Mouse (Mus musculus): ENCODE measurements around the gene Ntm. TPM values are rescaled to one million over a fixed set of nuclear protein-coding genes. Genes with fewer than 3 reads are reported as not detected.

The Ntm gene
- polyA plus RNA-seq, 1 experiment from 2014 or later: 39.6 TPM

- 70% methylated on average over 2 of the region's 2 CpGs for WGBS
- H3K9ac ChIP-seq: no peak overlapping the region
Measured at GRCm38 (mm10) chr9:29244006-29244405, 718.9 kb downstream of the Ntm start.

DNA sequence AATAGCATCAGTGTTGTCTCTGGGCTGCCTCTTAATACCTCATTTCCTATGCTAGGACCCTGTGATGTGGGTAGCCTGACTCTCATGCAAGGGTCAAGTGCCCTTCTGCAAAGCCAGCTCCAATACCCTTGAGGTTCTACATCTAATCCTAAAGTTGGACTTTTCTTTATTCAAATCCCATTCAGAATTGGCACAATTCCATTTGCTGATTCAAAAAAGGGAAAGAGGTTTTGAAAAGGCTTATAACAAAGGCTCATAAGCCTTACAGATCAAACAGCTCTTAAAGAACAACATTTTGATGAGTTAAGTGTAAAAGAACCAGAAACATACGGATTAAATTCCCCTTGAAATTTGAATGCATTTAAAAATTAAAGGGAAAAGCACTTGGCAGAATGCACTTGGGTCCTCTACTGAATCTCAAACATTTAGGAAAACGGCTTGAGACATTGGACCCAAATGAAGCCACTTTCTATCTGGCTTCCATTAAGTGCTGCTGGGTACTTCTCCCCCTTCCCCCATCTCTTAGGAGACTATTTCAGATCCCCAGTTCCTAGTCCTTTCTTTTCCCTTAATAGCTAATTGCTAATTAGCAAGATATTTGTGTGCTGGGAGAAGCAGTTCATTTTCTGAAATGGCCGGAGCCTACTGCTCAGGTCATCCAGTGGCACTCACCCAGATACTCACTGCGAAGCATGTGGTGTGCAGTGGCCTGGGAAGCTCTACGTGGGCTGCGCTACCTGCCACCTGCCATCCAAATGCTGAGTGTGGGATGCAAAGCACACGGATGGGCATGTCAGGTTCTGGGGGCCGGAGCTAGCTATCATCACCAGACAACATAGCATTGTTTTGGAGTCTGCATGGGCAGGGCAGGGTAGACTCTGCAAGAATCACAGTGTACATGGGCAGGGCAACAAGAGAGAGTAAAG is 720.2 kb downstream of the Ntm start:
- Histone ChIP-seq H3K4me3 (no peak overlapping the region), H3K27me3 (replicated peaks) (no peaks in the 10 kb centered on the region), H3K27ac (replicated peaks) (no peak overlapping the region), H3K36me3 (no peaks in the 10 kb centered on the region), H3K9me3 (no peaks in the 10 kb centered on the region), H3K4me1 (peaks cover 16% of the 10 kb centered on the region), H3K9ac (no peak overlapping the region), H3K4me2 (no peak overlapping the region)
- 78% methylated on average over 8 of the region's 8 CpGs for WGBS
- ATAC-seq (ENCODE audit: extremely low read depth, insufficient number of reproducible peaks, low FRiP score, low TSS enrichment): no peak

More at GRCm38 (mm10) chr9:29244006-29244405, 718.9 kb downstream of the Ntm start:
- Histone ChIP-seq H3K9me3 (no peaks in the 10 kb centered on the region), H3K4me3 (no peak overlapping the region), H3K27ac (replicated peaks) (no peak overlapping the region), H3K36me3 (no peaks in the 10 kb centered on the region), H3K27me3 (replicated peaks) (no peaks in the 10 kb centered on the region), H3K4me1 (peaks cover 20% of the 10 kb centered on the region), H3K4me2 (no peak overlapping the region)
- ATAC-seq (ENCODE audit: extremely low read depth, insufficient number of reproducible peaks, low FRiP score, low TSS enrichment): no peak

GRCm38 (mm10) chr9:29240797-29241196 is 722.1 kb downstream of the Ntm start:
- Histone ChIP-seq H3K9me3 (no peaks in the 10 kb centered on the region), H3K27ac (replicated peaks) (no peak overlapping the region), H3K27me3 (replicated peaks) (no peaks in the 10 kb centered on the region), H3K4me2 (no peak overlapping the region), H3K4me3 (no peak overlapping the region), H3K4me1 (0 out of 2 replicates have a peak, but pooled peaks cover 6% of the 10 kb centered on the region), H3K9ac (no peak overlapping the region), H3K36me3 (no peaks in the 10 kb centered on the region)
- WGBS: 81% methylated on average over 2 of the region's 2 CpGs
- ATAC-seq (ENCODE audit: extremely low read depth, insufficient number of reproducible peaks, low FRiP score, low TSS enrichment): no peak

GRCm38 (mm10) chr9:29238973-29239372 is 724.0 kb downstream of the Ntm start:
- Histone ChIP-seq H3K4me2 (no peak overlapping the region), H3K27ac (replicated peaks) (no peak overlapping the region), H3K9me3 (no peaks in the 10 kb centered on the region), H3K27me3 (replicated peaks) (no peaks in the 10 kb centered on the region), H3K36me3 (no peaks in the 10 kb centered on the region), H3K4me3 (no peak overlapping the region), H3K9ac (no peak overlapping the region), H3K4me1 (0 out of 2 replicates have a peak, but pooled peaks cover 6% of the 10 kb centered on the region)
- 77% methylated on average over 3 of the region's 3 CpGs for WGBS
- ATAC-seq (ENCODE audit: extremely low read depth, insufficient number of reproducible peaks, low FRiP score, low TSS enrichment): no peak

GRCm38 (mm10) chr9:29236752-29237151 is 726.2 kb downstream of the Ntm start:
- Histone ChIP-seq H3K4me2 (no peak overlapping the region), H3K4me1 (peaks cover 24% of the 10 kb centered on the region; the same call in 1 of the 2 replicates), H3K9ac (no peak overlapping the region), H3K27ac (replicated peaks) (no peak overlapping the region), H3K9me3 (no peaks in the 10 kb centered on the region), H3K36me3 (no peaks in the 10 kb centered on the region), H3K27me3 (replicated peaks) (no peaks in the 10 kb centered on the region), H3K4me3 (no peak overlapping the region)
- ATAC-seq (ENCODE audit: extremely low read depth, insufficient number of reproducible peaks, low FRiP score, low TSS enrichment): no peak
- 86% methylated on average over 3 of the region's 3 CpGs for WGBS

DNA sequence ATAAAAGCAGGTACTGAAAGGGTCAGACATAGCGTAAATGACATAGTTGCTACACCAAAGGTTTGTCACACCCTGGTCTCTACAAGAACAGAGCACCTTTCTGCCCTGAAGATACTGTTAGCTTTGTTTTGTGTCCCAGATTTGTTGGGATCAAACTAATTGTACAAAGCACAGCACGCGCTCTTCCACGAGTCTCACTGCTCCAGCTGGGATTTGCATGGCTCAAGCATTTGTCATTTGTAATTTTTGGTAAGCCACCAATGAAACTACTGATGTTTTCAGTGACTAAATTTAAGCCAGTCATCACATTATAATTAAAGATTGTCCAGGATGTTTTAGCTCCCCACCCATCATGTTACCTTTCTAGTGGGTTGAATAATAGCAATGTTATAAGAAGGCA is 735.2 kb downstream of the Ntm start:
- H3K27me3 ChIP-seq (replicated peaks): no peaks in the 10 kb centered on the region
- H3K4me3 ChIP-seq: no peak overlapping the region
- peaks cover 15% of the 10 kb centered on the region for H3K4me1 ChIP-seq
- WGBS: 84% methylated on average over 4 of the region's 4 CpGs
- no peak overlapping the region for H3K9ac ChIP-seq
- H3K36me3 ChIP-seq: no peaks in the 10 kb centered on the region
- no peaks in the 10 kb centered on the region for H3K9me3 ChIP-seq
- no peak overlapping the region for H3K4me2 ChIP-seq
- no peak overlapping the region for H3K27ac ChIP-seq (replicated peaks)
- no peak for ATAC-seq (ENCODE audit: extremely low read depth, insufficient number of reproducible peaks, low FRiP score, low TSS enrichment)

GRCm38 (mm10) chr9:29222915-29223545 is 739.9 kb downstream of the Ntm start:
- Histone ChIP-seq H3K4me3 (no peak overlapping the region), H3K9ac (no peak overlapping the region), H3K4me2 (no peak overlapping the region), H3K9me3 (no peaks in the 10 kb centered on the region), H3K36me3 (no peaks in the 10 kb centered on the region), H3K27ac (replicated peaks) (no peak overlapping the region), H3K27me3 (replicated peaks) (no peaks in the 10 kb centered on the region), H3K4me1 (peaks cover 8% of the 10 kb centered on the region; the same call in 1 of the 2 replicates)
- WGBS: 62% methylated on average over 10 of the region's 10 CpGs
- no peak for ATAC-seq (ENCODE audit: extremely low read depth, insufficient number of reproducible peaks, low FRiP score, low TSS enrichment)

- no peak overlapping the region for H3K9ac ChIP-seq
- no peaks in the 10 kb centered on the region for H3K27me3 ChIP-seq (replicated peaks)
- ATAC-seq (ENCODE audit: extremely low read depth, insufficient number of reproducible peaks, low FRiP score, low TSS enrichment): no peak
- H3K4me2 ChIP-seq: no peak overlapping the region
- no peaks in the 10 kb centered on the region for H3K9me3 ChIP-seq
- peaks cover 19% of the 10 kb centered on the region for H3K4me1 ChIP-seq
- H3K4me3 ChIP-seq: no peak overlapping the region
- no peaks in the 10 kb centered on the region for H3K36me3 ChIP-seq
- H3K27ac ChIP-seq (replicated peaks): no peak overlapping the region
- WGBS: 33% methylated on average over 5 of the region's 5 CpGs
Measured at GRCm38 (mm10) chr9:29220941-29221615, 741.9 kb downstream of the Ntm start.

DNA sequence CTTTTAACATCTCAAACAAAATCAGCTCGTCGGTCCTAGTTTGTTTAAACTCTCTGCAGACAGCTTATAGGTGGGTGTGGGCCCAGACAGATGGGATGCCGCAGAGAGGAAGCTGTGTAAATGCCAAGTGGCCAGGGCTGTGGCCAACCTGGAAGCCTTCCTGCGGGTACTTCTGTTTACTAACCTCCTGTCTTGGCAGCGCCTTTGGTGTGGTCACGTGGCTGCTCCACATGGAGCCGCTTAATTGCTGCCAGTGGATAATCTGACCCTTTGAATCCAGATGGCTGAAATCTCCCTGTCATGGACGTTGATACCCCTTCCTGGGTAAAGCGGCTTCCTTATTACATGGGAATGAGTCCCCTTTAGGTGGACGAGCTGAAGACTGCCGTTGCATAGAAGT is 742.4 kb downstream of the Ntm start:
- ATAC-seq (ENCODE audit: extremely low read depth, insufficient number of reproducible peaks, low FRiP score, low TSS enrichment): no peak
- H3K36me3 ChIP-seq: no peaks in the 10 kb centered on the region
- H3K9ac ChIP-seq: no peak overlapping the region
- H3K4me2 ChIP-seq: no peak overlapping the region
- H3K27me3 ChIP-seq (replicated peaks): no peaks in the 10 kb centered on the region
- WGBS: 40% methylated on average over 11 of the region's 11 CpGs
- H3K4me1 ChIP-seq: peaks cover 19% of the 10 kb centered on the region
- no peak overlapping the region for H3K4me3 ChIP-seq
- H3K27ac ChIP-seq (replicated peaks): no peak overlapping the region
- no peaks in the 10 kb centered on the region for H3K9me3 ChIP-seq

DNA sequence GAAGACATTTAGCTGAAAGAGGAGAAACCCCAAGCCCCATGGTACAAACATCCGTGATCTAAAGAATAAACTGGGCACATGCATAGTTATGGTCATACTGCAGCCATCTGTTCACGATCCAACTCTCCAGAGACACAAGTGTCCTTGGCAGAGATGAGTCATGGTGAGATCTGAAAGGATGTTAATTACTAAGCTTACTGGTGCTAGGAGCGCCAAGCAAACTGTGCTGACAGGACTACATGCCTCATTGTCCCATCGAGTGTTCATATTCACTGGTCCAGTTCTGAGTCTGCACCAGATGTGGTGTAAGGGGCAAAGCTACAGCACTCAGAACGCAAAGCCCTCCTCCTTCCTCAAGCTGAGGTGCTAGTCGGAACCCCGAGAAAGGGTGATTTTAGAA is 745.0 kb downstream of the Ntm start:
- H3K36me3 ChIP-seq: no peaks in the 10 kb centered on the region
- H3K27ac ChIP-seq (replicated peaks): no peak overlapping the region
- ATAC-seq (ENCODE audit: extremely low read depth, insufficient number of reproducible peaks, low FRiP score, low TSS enrichment): no peak
- no peak overlapping the region for H3K4me2 ChIP-seq
- H3K9me3 ChIP-seq: no peaks in the 10 kb centered on the region
- H3K4me3 ChIP-seq: no peak overlapping the region
- H3K9ac ChIP-seq: no peak overlapping the region
- H3K4me1 ChIP-seq: peaks cover 22% of the 10 kb centered on the region
- H3K27me3 ChIP-seq (replicated peaks): no peaks in the 10 kb centered on the region
- WGBS: 77% methylated on average over 7 of the region's 7 CpGs

DNA sequence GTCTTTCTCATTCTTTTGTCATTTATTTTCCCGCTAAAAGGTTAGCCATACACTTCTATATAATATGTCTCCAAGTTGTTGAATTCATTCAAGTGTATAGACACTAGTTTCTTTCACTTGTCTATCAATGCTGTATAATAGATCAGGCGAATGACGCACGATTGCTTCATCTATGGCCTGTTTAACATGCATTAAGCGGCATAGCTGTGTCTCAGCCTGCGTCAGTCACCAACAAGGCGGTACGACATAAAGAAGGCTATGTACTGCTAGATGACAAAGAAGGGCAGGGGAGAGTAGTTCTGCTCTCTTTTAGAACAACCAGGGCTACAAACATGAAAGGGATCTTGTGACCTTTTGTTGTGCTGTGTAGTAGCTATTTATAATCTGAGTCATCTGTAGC is 746.4 kb downstream of the Ntm start:
- Histone ChIP-seq H3K4me1 (peaks cover 26% of the 10 kb centered on the region), H3K4me2 (no peak overlapping the region), H3K27me3 (replicated peaks) (no peaks in the 10 kb centered on the region), H3K9ac (no peak overlapping the region), H3K4me3 (no peak overlapping the region), H3K36me3 (no peaks in the 10 kb centered on the region), H3K9me3 (no peaks in the 10 kb centered on the region), H3K27ac (replicated peaks) (no peak overlapping the region)
- ATAC-seq (ENCODE audit: extremely low read depth, insufficient number of reproducible peaks, low FRiP score, low TSS enrichment): no peak
- 85% methylated on average over 8 of the region's 8 CpGs for WGBS
